Mouse (Mus musculus): ENCODE data around the gene H2-M3.
A peak's percentile ranks its signal among the peaks of the same experiment; 100 is the strongest.
"Not testable (repeated sequence)": the region's sequence is repeated elsewhere in the genome, so short reads cannot be mapped to it uniquely, and the experiment has no call there.

The H2-M3 gene

GRCm38 (mm10) chr17:37270058-37270701 is at the start of gene H2-M3:
H2-M3 (plus strand) TSS chr17:37270220.
- peak; percentile 78 to 86 for DNase-seq (ENCODE audit: low spot score in 2 of 2)

GRCm38 (mm10) chr17:37221879-37222278 is 48.1 kb upstream of the H2-M3 start:
- no peak for DNase-seq (ENCODE audit: low spot score in 2 of 2)

DNA sequence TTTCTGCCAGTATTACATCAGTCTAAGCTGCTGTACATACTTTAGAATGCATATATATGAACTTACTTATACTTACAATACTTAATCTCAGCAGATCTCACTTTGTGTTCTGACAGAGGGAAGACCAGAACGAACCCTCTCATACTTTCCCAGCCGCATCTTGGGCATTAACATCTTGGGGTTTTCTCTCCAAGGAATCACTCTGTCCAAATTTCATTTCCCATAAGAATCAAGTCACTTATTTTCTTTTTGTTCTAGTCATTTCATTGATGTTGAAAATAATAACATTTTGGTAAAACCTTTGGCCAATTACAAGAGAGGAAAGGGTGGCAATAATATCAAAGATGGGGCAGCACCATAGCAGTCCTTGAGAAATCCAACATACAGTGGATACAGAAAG is 32.8 kb upstream of the H2-M3 start, which contains the start of gene Olfr97:
Olfr97 (minus strand) TSS at position 101 of the 400 bp plus-strand sequence.
- not testable (repeated sequence) for DNase-seq (ENCODE audit: low spot score in 2 of 2)

DNA sequence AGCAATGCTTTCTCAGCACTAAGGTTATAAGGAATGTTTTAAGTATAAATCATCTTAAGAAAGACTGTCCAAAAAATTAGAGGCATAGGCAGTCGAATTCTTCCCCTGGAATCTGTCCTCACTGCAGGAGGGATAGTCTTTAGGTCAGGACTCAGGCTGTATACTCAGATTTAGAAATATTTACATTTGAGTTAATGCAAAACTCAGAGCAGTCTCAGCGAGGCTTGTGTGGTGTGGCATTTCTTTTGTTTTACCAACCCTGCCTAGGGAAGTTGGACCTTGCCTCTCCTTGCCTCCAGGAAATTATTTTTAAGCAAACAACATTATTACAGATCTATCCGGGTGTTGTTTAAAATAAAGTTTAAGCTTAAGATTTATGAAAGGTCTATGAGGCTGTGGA is 27.8 kb upstream of the H2-M3 start:
- no peak for DNase-seq (ENCODE audit: low spot score in 2 of 2)

DNA sequence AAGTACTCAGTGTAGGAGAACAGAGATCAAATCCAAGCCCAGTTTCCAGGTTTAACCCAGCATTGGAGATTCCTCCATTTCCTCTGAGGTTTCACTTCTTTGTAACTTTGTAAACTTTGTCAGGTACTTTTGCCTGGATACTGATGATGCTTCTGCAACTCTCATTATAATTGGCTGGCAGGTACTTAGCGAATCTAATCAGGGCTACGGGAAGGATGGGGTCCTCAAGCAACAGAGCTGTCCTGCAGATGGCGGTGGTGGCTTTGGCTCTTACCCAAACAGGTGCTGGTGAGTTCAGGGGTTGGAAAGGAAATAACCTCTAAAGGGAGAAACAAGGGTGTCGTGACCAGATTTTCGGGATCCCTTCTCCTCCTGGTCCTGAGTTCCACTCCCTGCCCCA is 23.3 kb upstream of the H2-M3 start:
- DNase-seq (ENCODE audit: low spot score in 2 of 2), result peak in 1 of 2 experiments; percentile 8

- no peak for DNase-seq (ENCODE audit: low spot score in 2 of 2)
Measured at GRCm38 (mm10) chr17:37249460-37249859, 20.6 kb upstream of the H2-M3 start.

- no peak for DNase-seq (ENCODE audit: low spot score in 2 of 2)
Measured at GRCm38 (mm10) chr17:37250544-37250943, 19.5 kb upstream of the H2-M3 start.

DNA sequence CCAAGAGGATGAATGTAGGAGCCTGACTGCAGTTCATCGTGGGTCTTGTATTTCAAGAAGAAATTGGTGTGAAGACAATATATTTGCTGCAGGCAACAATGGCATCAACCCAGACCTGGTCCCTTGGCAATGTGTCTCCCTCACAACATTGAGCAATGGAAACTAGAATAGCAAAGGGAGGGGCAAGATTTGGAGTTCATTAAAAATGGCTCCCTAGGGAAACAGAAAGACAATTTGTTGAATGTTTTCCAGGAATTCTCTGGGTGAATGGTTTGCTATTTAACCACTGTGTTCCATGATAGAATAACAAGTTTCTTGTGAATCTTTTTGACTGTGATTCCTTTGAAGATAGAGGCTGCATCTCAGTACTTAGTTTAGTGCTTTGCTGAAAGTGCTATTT is 6.4 kb upstream of the H2-M3 start, which contains the start of gene Olfr98:
Olfr98 (minus strand) TSS at position 124 of the 400 bp plus-strand sequence.
- no peak for DNase-seq (ENCODE audit: low spot score in 2 of 2)

DNA sequence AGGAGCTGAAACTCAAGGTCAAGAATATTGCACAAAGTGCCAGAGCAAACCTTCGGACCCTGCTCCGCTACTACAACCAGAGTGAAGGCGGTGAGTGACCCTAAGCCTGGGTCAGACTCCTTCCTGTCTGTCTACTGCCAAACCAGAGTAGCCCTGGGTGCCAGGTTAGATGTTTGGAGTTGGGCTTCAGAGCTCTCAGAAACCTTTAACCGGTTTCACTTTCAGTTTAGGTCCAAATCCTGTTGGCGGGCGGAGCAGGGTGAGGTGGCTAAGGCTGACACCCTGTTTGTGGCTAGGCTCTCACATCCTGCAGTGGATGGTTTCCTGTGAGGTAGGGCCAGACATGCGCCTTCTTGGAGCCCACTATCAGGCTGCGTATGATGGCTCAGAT is 677 bp downstream of the H2-M3 start:
- DNase-seq (ENCODE audit: low spot score in 2 of 2), result no peak

GRCm38 (mm10) chr17:37275626-37276248 is 5.7 kb downstream of the H2-M3 start:
- DNase-seq (ENCODE audit: low spot score in 2 of 2), result no peak

DNA sequence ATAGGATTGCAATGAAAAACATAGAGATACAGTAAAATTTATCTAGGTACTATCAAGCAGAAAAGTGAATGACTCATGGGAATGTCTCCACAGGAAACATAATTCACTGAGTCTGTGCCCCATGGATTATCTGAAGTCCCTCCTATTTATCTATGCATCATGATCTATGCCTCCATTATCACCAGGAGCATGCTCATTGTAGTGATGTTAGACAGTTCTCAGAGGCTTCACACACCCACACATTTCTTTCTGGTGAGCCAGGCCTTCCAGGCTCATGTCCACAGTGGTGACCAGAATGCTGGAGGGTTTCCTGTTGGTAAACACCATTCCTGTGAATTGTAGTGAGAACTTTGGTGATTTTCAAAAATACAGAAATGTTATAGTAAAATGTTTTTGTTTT is 6.6 kb downstream of the H2-M3 start:
- DNase-seq (ENCODE audit: low spot score in 2 of 2), result no peak

GRCm38 (mm10) chr17:37280331-37280730 is 10.3 kb downstream of the H2-M3 start:
- no peak for DNase-seq (ENCODE audit: low spot score in 2 of 2)

DNA sequence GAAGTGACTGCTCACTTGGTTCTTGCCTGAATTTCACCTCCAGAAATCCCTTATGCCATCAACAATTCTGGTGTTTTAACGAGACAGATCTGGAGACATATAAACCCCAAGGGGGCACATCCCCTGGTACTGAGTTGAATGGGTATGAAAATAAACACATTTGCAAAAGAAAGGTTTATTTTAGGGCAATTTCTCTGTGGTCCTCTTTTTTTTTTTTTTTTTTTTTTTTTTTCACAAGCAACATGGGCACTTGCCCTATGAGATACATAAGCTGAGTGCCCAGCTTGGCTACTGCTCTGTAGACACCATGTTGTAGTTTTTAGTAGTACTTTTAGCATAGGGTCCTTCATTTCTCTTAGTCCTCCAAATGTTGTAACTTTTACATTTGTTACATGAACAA is 13.3 kb downstream of the H2-M3 start, which contains the start of gene Olfr99:
Olfr99 (minus strand) TSS at position 101 of the 400 bp plus-strand sequence.
- DNase-seq (ENCODE audit: low spot score in 2 of 2), result no peak

DNA sequence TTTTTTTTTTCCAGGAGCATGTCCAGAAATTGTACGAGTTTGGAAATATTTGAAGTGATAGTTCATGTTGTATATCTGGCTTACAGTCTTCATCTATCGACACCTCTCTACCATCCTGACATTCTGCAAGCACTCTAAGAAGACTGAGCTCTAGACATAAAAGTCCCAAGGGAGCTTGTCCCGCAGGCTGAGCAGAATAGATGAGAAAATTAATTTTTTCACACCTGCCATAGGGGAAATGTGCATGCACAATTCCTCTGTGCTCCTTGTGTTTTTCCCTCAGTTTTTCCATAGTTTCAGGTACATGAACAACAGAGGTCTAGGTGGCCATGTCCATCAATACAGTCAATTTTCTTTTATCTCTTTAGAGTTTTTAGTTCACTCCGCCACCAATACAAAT is 34.2 kb downstream of the H2-M3 start, which contains the start of gene Olfr101:
Olfr101 (minus strand) TSS at position 101 of the 400 bp plus-strand sequence.
- DNase-seq (ENCODE audit: low spot score in 2 of 2), result no peak

- no peak for DNase-seq (ENCODE audit: low spot score in 2 of 2)
Measured at GRCm38 (mm10) chr17:37308483-37308882, 38.5 kb downstream of the H2-M3 start.

DNA sequence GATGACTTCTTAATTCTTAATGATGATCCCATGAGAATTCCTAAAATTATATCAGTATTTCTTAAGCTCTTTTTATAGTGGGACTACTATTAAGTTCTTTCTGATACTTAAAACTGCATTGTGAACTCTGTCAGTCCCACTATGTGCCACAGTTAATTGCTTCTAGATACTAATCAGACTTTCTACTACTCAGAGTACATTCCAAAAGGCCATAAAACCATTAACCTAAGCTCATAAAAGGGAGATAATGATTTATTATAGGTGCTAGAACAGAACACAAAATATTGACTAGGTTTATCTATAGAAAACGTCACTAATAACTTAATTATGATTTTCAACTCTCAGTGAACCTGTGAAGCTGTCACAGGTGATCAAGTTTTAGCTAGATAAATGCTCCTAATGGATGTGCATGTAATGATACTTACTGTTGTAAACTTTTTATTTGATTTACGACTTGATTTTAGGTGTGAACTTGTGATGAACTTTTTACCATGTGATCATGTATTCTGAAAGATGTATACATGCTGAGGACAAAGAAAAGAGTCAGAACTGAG is 40.2 kb downstream of the H2-M3 start:
- DNase-seq (ENCODE audit: low spot score in 2 of 2), result no peak

DNA sequence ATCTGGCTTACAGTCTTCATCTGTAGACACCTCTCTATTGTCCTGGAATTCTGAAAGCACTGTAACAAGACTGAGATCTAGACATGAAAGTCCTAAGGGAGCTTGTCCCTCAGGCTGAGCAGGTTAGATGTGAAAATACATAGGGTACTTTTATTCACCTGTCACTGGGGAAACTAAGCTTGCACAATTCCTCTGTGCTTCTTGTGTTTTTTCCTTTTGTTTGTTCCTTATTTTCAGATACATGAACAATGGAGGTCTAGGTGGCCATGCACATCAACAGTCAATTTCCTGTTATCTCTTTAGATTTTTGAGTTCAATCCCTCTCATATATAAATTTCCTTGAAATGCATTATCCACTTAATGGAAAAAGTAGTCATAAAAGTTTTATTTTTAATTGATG is 46.9 kb downstream of the H2-M3 start, which contains the start of gene Olfr102:
Olfr102 (minus strand) TSS at position 101 of the 400 bp plus-strand sequence.
- DNase-seq (ENCODE audit: low spot score in 2 of 2), result no peak
